Mouse (Mus musculus): ENCODE measurements at regions not wholly inside any gene's neighbourhood (a gene's known extent, or its start where the extent isn't known, plus 50 kb on each side); places are given as distances from the start of the nearest gene placed in this dataset.

DNA sequence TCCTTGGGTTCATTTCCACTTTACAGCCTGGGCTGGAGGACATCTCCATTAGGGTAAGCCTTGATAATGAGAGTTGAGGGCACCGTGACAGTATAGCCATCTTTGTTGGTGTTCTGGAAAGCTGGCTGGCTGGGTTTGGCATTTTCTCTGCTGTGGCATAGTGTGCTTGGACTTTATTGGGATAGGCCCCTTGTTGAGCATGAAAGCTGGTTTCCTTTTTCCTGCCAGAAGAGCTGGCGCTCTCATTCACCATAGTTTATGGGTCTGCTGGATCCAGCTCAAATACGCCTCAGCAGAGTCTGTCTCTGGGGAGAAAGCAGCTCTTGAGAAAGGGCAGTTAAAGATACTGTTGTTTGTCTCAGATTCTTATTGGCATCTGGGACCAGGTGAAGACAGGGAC lies 300.0 kb downstream of the Emp1 start:
- Histone ChIP-seq H3K9me3 (ENCODE audit: control insufficient read depth, low read length) (no peaks in the 10 kb centered on the region), H3K36me3 (ENCODE audit: control insufficient read depth, insufficient read depth, low read length) (no peaks in the 10 kb centered on the region), H3K4me2 (ENCODE audit: low read length) (no peak overlapping the region), H3K4me3 (replicated peaks; ENCODE audit: low read depth, low read length) (no peak overlapping the region), H3K4me1 (ENCODE audit: control insufficient read depth, insufficient read depth, low read length) (no peaks in the 10 kb centered on the region), H3K27ac (replicated peaks; ENCODE audit: low read depth, low read length) (no peak overlapping the region), H3K27me3 (ENCODE audit: control insufficient read depth, insufficient read depth, low read length) (no peaks in the 10 kb centered on the region), H3K9ac (replicated peaks; ENCODE audit: low read length) (no peak overlapping the region)
- 90% methylated on average over 3 of the region's 3 CpGs for WGBS
- no peak for ATAC-seq (ENCODE audit: low FRiP score, low TSS enrichment)
- DNase-seq = no peak

DNA sequence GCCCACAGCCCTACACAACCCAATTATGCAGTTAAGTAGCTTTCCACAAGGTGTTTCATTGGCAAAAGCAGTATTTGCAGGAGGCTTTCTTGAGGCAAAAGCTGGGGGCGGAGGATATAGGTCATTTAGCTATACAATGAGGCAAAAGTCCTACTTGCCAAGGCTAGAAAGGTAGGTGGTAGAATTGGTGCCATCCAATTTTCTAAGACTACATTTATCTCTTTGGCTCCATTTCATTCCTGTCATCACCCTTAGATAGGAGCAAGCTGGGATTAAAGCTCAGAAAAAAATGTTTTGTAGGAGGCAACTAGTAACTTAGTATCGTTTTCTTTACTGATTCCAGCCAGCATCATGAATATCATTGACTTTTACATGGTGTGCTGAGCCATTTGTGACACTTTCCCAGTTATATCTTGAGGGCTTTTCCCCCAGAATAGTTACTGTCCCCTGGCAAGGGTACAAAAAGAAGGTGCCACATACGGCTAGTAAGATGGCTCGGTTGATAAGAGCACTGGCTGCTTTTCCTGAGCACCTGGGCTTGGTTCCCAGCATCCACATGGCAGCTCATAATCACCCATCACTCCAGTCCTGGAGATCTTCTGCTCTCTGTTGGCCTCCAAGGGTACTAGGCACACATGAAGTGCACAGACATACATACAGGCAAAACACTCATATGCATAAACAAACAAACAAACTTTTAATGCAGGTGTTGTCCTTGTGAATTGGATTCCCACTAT lies 300.6 kb downstream of the Emp1 start:
- ATAC-seq (ENCODE audit: low FRiP score, low TSS enrichment) (no peak), DNase-seq (no peak)
- no peak overlapping the region for H3K4me3 ChIP-seq (replicated peaks; ENCODE audit: low read depth, low read length)
- no peak overlapping the region for H3K9ac ChIP-seq (replicated peaks; ENCODE audit: low read length)
- H3K27me3 ChIP-seq (ENCODE audit: control insufficient read depth, insufficient read depth, low read length) = no peaks in the 10 kb centered on the region
- H3K9me3 ChIP-seq (ENCODE audit: control insufficient read depth, low read length) = no peaks in the 10 kb centered on the region
- no peak overlapping the region for H3K4me2 ChIP-seq (ENCODE audit: low read length)
- WGBS = 90% methylated on average over 4 of the region's 4 CpGs
- H3K27ac ChIP-seq (replicated peaks; ENCODE audit: low read depth, low read length) = no peak overlapping the region
- no peaks in the 10 kb centered on the region for H3K36me3 ChIP-seq (ENCODE audit: control insufficient read depth, insufficient read depth, low read length)
- no peaks in the 10 kb centered on the region for H3K4me1 ChIP-seq (ENCODE audit: control insufficient read depth, insufficient read depth, low read length)
